Mouse (Mus musculus): ENCODE data around the gene Cerk.

GRCm38 (mm10) chr15:86229088-86229487, 43.1 kb upstream of the Cerk start:
- no peak for TF ChIP-seq CTCF (IDR thresholded peaks at IDR 0.05; ENCODE audit: control insufficient read depth, insufficient read depth, insufficient replicate concordance, low read depth, low read length)
- no peak for TF ChIP-seq POLR2A (IDR thresholded peaks at IDR 0.05; ENCODE audit: control insufficient read depth, low read depth, low read length)
